Mouse (Mus musculus) stomach, embryonic 16.5 days (tissue): ENCODE measurements at regions not wholly inside any gene's neighbourhood (a gene's known extent, or its start where the extent isn't known, plus 50 kb on each side); places are given as distances from the start of the nearest gene placed in this dataset.

Experiments used
- ATAC-seq: fragments of 200-750 bp; cut with Nextera tagmentation; 2 replicates; pipeline ENCODE4 v1.8.0; 2017; ENCODE audit warnings: moderate number of reproducible peaks, moderate TSS enrichment; ENCODE audit not compliant: insufficient read depth, low FRiP score
- H3K27ac ChIP-seq: fragments of 300-500 bp; sonication (generic); 2 replicates; pipeline ENCODE4 v1.5.1; 2014; ENCODE audit warnings: low read length
- H3K27me3 ChIP-seq: fragments of 300-500 bp; sonication (generic); 2 replicates; pipeline ENCODE4 v1.6.1; 2014; ENCODE audit warnings: low read length, control low read depth, mixed read lengths; ENCODE audit not compliant: control insufficient read depth, insufficient read depth
- H3K36me3 ChIP-seq: fragments of 300-500 bp; sonication (generic); 2 replicates; pipeline ENCODE4 v1.6.1; 2014; ENCODE audit warnings: low read length; ENCODE audit not compliant: control insufficient read depth, insufficient read depth
- H3K4me1 ChIP-seq: fragments of 300-500 bp; sonication (generic); 2 replicates; pipeline ENCODE4 v1.6.1; 2014; ENCODE audit warnings: low read length, control low read depth, mixed read lengths; ENCODE audit not compliant: control insufficient read depth, insufficient read depth
- H3K4me2 ChIP-seq: fragments of 300-500 bp; sonication (generic); 2 replicates; pipeline ENCODE4 v1.6.1; 2014; ENCODE audit warnings: low read depth, low read length, mixed read lengths
- H3K4me3 ChIP-seq: fragments of 300-500 bp; sonication (generic); replicated peaks from 2 replicates; pipeline ENCODE4 v1.5.1; 2014; ENCODE audit warnings: mild to moderate bottlenecking, low read length
- H3K9ac ChIP-seq: fragments of 300-500 bp; sonication (generic); 2 replicates; pipeline ENCODE4 v1.6.1; 2014; ENCODE audit warnings: low read length
- H3K9me3 ChIP-seq: fragments of 300-500 bp; sonication (generic); replicated peaks from 2 replicates; pipeline ENCODE4 v1.6.1; 2016; ENCODE audit warnings: low read length, control low read depth; ENCODE audit not compliant: control insufficient read depth
- WGBS: fragments of 180-500 bp; shearing (Covaris S2); extraction: QIAGEN DNeasy Blood & Tissue Kit; methylation state at CpG from one replicate; pipeline ENCODE4 v1.1.7; 2014; 5-methylcytosine and 5-hydroxymethylcytosine counted together

GRCm38 (mm10) chr10:111060626-111061025, 50.7 kb upstream of the Zdhhc17 start:
- Histone ChIP-seq H3K27ac (no peak overlapping the region), H3K4me2 (no peak overlapping the region), H3K4me1 (no peaks in the 10 kb centered on the region), H3K36me3 (no peaks in the 10 kb centered on the region), H3K27me3 (no peaks in the 10 kb centered on the region), H3K9ac (no peak overlapping the region), H3K4me3 (no peak overlapping the region), H3K9me3 (no peaks in the 10 kb centered on the region)
- 70% methylated on average over 8 of the region's 8 CpGs for WGBS
- no peak for ATAC-seq
